9 mouse cellular contexts compared by ENCODE assay signal in the genomic region with DNA sequence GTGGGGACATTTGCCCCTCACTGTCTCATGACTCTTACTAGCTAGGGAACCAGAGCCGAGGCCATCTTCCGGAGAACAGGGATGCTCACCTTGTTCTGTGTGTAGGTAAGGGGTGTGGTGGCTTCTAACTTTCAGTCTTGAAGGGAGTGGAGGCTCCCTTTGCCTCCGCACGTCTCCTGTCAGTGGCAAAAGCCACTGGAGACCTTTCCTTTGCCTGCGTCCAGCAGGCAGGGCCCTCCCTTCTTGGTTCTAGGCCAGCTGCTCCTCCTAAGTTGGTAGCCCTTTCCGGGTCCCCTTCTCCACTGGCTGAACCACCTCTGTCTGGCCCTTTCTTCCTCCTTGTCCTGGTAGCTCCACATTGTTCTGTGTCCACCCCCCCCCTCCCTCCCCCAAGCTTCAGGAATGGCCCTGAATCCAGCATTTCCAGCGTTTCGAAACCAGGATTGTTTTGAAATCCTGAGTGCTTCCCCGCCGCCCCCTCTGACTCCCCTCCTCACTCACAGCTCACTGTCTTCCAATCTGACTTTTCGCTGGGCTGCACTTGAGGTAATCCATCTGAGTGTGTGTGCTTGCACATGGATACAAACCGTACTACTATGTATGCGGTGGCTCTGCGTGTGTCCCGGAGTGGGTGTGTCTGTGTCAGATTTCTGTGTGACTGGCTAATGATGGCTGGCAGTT. TPM values are rescaled to one million over a fixed set of nuclear protein-coding genes. Genes with fewer than 3 reads are reported as not detected.
DNase-seq lines count a peak whose midpoint lies in the region; ATAC-seq and TF ChIP-seq lines count a peak whose summit lies in the region.
"Had no signal": no experiment of that assay in that cellular context is flagged by ENCODE, and none has a peak within 500 bp of the region (broad histone marks: within the 10 kb centered on the region; RNA-seq: fewer than 3 reads in every experiment).

No protein-coding gene starts in this region.

- 15% methylated on average over 15 of the region's 15 CpGs for WGBS in forebrain, embryonic 14.5 days
- 21% methylated on average over 15 of the region's 15 CpGs for WGBS in hindbrain, embryonic 15.5 days
- WGBS in liver, adult 2 months: 6% methylated on average over 15 of the region's 15 CpGs
- WGBS in neural tube, embryonic 13.5 days: 19% methylated on average over 15 of the region's 15 CpGs

- H3K27ac ChIP-seq in forebrain, embryonic 14.5 days (ENCODE audit: low read depth, low read length): peak overlapping the region; percentile 74; the same call in 1 of the 2 replicates
- peak overlapping the region; percentile 66 for H3K27ac ChIP-seq in hindbrain, embryonic 15.5 days (replicated peaks)
- H3K27ac ChIP-seq in liver, adult 2 months (replicated peaks; ENCODE audit: insufficient read depth, low read depth, low read length): peak overlapping the region; percentile 93
- peak overlapping the region; percentile 79; the same call in 1 of the 2 replicates for H3K27ac ChIP-seq in neural tube, embryonic 13.5 days (replicated peaks)

- H3K9me3 ChIP-seq in forebrain, embryonic 14.5 days (replicated peaks; ENCODE audit: control insufficient read depth, low read length): no peaks in the 10 kb centered on the region
- no peaks in the 10 kb centered on the region for H3K9me3 ChIP-seq in hindbrain, embryonic 15.5 days
- H3K9me3 ChIP-seq in neural tube, embryonic 13.5 days: no peaks in the 10 kb centered on the region

- H3K4me2 ChIP-seq in forebrain, embryonic 14.5 days (ENCODE audit: low read length): peak overlapping the region; percentile 95
- peak overlapping the region; percentile 81 for H3K4me2 ChIP-seq in hindbrain, embryonic 15.5 days
- H3K4me2 ChIP-seq in neural tube, embryonic 13.5 days: peak overlapping the region; percentile 98

- no peak for TF ChIP-seq CTCF in liver, adult 2 months (IDR thresholded peaks at IDR 0.05; ENCODE audit: low read depth, low read length)

- H3K36me3 ChIP-seq in forebrain, embryonic 14.5 days (ENCODE audit: control insufficient read depth, insufficient read depth, low read length): 0 out of 2 replicates have a peak, but pooled peaks cover 3% of the 10 kb centered on the region
- H3K36me3 ChIP-seq in hindbrain, embryonic 15.5 days: no peaks in the 10 kb centered on the region
- no peaks in the 10 kb centered on the region for H3K36me3 ChIP-seq in liver, adult 2 months (ENCODE audit: control insufficient read depth, insufficient read depth, low read length)
- no peaks in the 10 kb centered on the region for H3K36me3 ChIP-seq in neural tube, embryonic 13.5 days

- peak; percentile 36 for DNase-seq in urinary bladder, postnatal 25 days (ENCODE audit: low spot score)
- DNase-seq in urinary bladder, adult 18-20 months (ENCODE audit: low spot score in 2 of 2): no peak
- no peak for DNase-seq in forebrain, embryonic 14.5 days (ENCODE audit: low spot score)
- peak; percentile 77 for DNase-seq in liver, adult 2 months (ENCODE audit: extremely low read depth, low read depth, low spot score)
- DNase-seq in frontal cortex, adult 2 months (ENCODE audit: extremely low spot score in 1 of 2, low spot score in 1 of 2): no peak

- H3K27me3 ChIP-seq in forebrain, embryonic 14.5 days (replicated peaks; ENCODE audit: control insufficient read depth, insufficient read depth, low read length): no peaks in the 10 kb centered on the region
- H3K27me3 ChIP-seq in hindbrain, embryonic 15.5 days: no peaks in the 10 kb centered on the region
- no peaks in the 10 kb centered on the region for H3K27me3 ChIP-seq in liver, adult 2 months (ENCODE audit: control insufficient read depth, insufficient read depth, low read length)
- no peaks in the 10 kb centered on the region for H3K27me3 ChIP-seq in neural tube, embryonic 13.5 days

- H3K4me3 ChIP-seq in forebrain, embryonic 14.5 days (ENCODE audit: low read depth, low read length): peak overlapping the region; percentile 12
- peak overlapping the region; percentile 97 for H3K4me3 ChIP-seq in hindbrain, embryonic 15.5 days
- H3K4me3 ChIP-seq in liver, adult 2 months (ENCODE audit: insufficient read depth, low read depth, low read length): peak overlapping the region; percentile 48
- peak overlapping the region; percentile 96 for H3K4me3 ChIP-seq in neural tube, embryonic 13.5 days

- H3K79me2 ChIP-seq in liver, adult 2 months (ENCODE audit: control insufficient read depth, insufficient read depth, low read length): peaks cover 22% of the 10 kb centered on the region; the same call in 1 of the 2 replicates

- no peak for TF ChIP-seq POLR2A in liver, adult 2 months (IDR thresholded peaks at IDR 0.05; ENCODE audit: extremely low read depth, insufficient read depth, low read length)

- peak overlapping the region; percentile 46 for H3K9ac ChIP-seq in forebrain, embryonic 14.5 days (ENCODE audit: low read length)
- peak overlapping the region; percentile 8; the same call in 1 of the 2 replicates for H3K9ac ChIP-seq in hindbrain, embryonic 15.5 days
- H3K9ac ChIP-seq in liver, adult 2 months (ENCODE audit: low read depth, low read length): peak overlapping the region; percentile 67
- H3K9ac ChIP-seq in neural tube, embryonic 13.5 days: peak overlapping the region; percentile 99

- no peak for ATAC-seq in forebrain, embryonic 14.5 days
- ATAC-seq in hindbrain, embryonic 15.5 days (ENCODE audit: low FRiP score, low read depth): no peak
- no peak for ATAC-seq in neural tube, embryonic 13.5 days (ENCODE audit: low read depth)
- no peak for ATAC-seq in monocyte, adult 5-6 weeks (replicated peaks; ENCODE audit: insufficient number of reproducible peaks, low FRiP score, low TSS enrichment, poor library complexity, severe bottlenecking)

- H3K4me1 ChIP-seq in forebrain, embryonic 14.5 days (ENCODE audit: control insufficient read depth, insufficient read depth, low read length): peaks cover 72% of the 10 kb centered on the region
- peaks cover 86% of the 10 kb centered on the region for H3K4me1 ChIP-seq in hindbrain, embryonic 15.5 days (replicated peaks)
- peaks cover 35% of the 10 kb centered on the region for H3K4me1 ChIP-seq in liver, adult 2 months (ENCODE audit: control insufficient read depth, insufficient read depth, low read length)
- H3K4me1 ChIP-seq in neural tube, embryonic 13.5 days (replicated peaks): peaks cover 88% of the 10 kb centered on the region

RNA-seq across cellular contexts. Expression of a gene that starts 4.3 kb away (rescaled TPM):
- 9.9 and 13.4 TPM in 2 replicates for polyA plus RNA-seq in forebrain, embryonic 14.5 days (2014; fragmentation: Nextera tagmentation; extraction: Ambion mirVana)
- polyA plus RNA-seq in hindbrain, embryonic 15.5 days (2015; fragmentation: Nextera tagmentation; extraction: Ambion mirVana): 10.7 and 11.9 TPM in 2 replicates
- total RNA-seq in liver, adult 2 months (2014; rRNA removed): 5.4 and 5.9 TPM in 2 replicates
- 26.0 and 27.9 TPM in 2 replicates for polyA plus RNA-seq in liver, adult 2 months (2012; rRNA removed)
- polyA plus RNA-seq in neural tube, embryonic 13.5 days (2015; fragmentation: Nextera tagmentation; extraction: Ambion mirVana): 9.4 and 9.6 TPM in 2 replicates
- 20.1 and 21.7 TPM in 2 replicates for polyA plus RNA-seq in frontal cortex, adult 2 months (2012; rRNA removed)
- 2.8 to 14.1 TPM (median 2.8 TPM) in 3 replicates for total RNA-seq in monocyte, adult 5-6 weeks (2017)

RNA-seq across cellular contexts. Expression of a gene that starts 32.1 kb away (rescaled TPM):
- not detected in 2 replicates for polyA plus RNA-seq in forebrain, embryonic 14.5 days (2014; fragmentation: Nextera tagmentation; extraction: Ambion mirVana)
- not detected in 2 replicates for polyA plus RNA-seq in hindbrain, embryonic 15.5 days (2015; fragmentation: Nextera tagmentation; extraction: Ambion mirVana)
- not detected in 2 replicates for total RNA-seq in liver, adult 2 months (2014; rRNA removed)
- not detected in 2 replicates for polyA plus RNA-seq in liver, adult 2 months (2012; rRNA removed)
- not detected in 2 replicates for polyA plus RNA-seq in neural tube, embryonic 13.5 days (2015; fragmentation: Nextera tagmentation; extraction: Ambion mirVana)
- 0.19 TPM in 1 of 2 replicates, not detected in the other for polyA plus RNA-seq in frontal cortex, adult 2 months (2012; rRNA removed)
- total RNA-seq in monocyte, adult 5-6 weeks (2017): not detected in 3 replicates
- total RNA-seq: layer of hippocampus, postnatal 10 days had no signal

RNA-seq across cellular contexts. Expression of a gene that starts 45.9 kb away (rescaled TPM):
- not detected in 2 replicates for polyA plus RNA-seq in forebrain, embryonic 14.5 days (2014; fragmentation: Nextera tagmentation; extraction: Ambion mirVana)
- polyA plus RNA-seq in hindbrain, embryonic 15.5 days (2015; fragmentation: Nextera tagmentation; extraction: Ambion mirVana): not detected in 2 replicates
- total RNA-seq in liver, adult 2 months (2014; rRNA removed): not detected in 2 replicates
- polyA plus RNA-seq in liver, adult 2 months (2012; rRNA removed): not detected in 2 replicates
- not detected in 2 replicates for polyA plus RNA-seq in neural tube, embryonic 13.5 days (2015; fragmentation: Nextera tagmentation; extraction: Ambion mirVana)
- polyA plus RNA-seq in frontal cortex, adult 2 months (2012; rRNA removed): not detected in 2 replicates
- not detected in 3 replicates for total RNA-seq in monocyte, adult 5-6 weeks (2017)
- total RNA-seq: layer of hippocampus, postnatal 10 days had no signal

Comparison
In these comparisons a context has a peak if more than half of its experiments do, and no peak if none do; other contexts are left out.
1. DNase-seq: peak in urinary bladder, postnatal 25 days (single experiment) and liver, adult 2 months (single experiment); none in urinary bladder, adult 18-20 months (0 of 2), forebrain, embryonic 14.5 days (single experiment) and frontal cortex, adult 2 months (0 of 2).
2. H3K4me3 ChIP-seq: peak in every context shown above with its lines; median percentile 97 in hindbrain, embryonic 15.5 days; 96 in neural tube, embryonic 13.5 days; 48 in liver, adult 2 months; 12 in forebrain, embryonic 14.5 days.
3. H3K9ac ChIP-seq: peak in every context shown above with its lines; median percentile 99 in neural tube, embryonic 13.5 days; 67 in liver, adult 2 months; 46 in forebrain, embryonic 14.5 days; 8 in hindbrain, embryonic 15.5 days.
4. Peak in every context shown above with its lines, with median percentiles within 50 percentile points of each other: H3K27ac ChIP-seq and H3K4me2 ChIP-seq.